Mouse (Mus musculus) heart, embryonic 14.5 days (tissue): ENCODE results near the gene Cldn19. TPM values are rescaled to one million over a fixed set of nuclear protein-coding genes. Genes with fewer than 3 reads are reported as not detected.

Source experiments
- ATAC-seq: fragments of 200-750 bp; cut with Nextera tagmentation; 2 replicates; pipeline ENCODE4 v1.8.0; 2017; ENCODE audit warnings: low read depth, moderate TSS enrichment; ENCODE audit not compliant: insufficient number of reproducible peaks, insufficient read depth, low FRiP score
- H3K27ac ChIP-seq, 2 experiments: fragments of 200-500 bp in 1 of 2; fragments of 300-500 bp in 1 of 2; sonication (generic) in 1 of 2; replicated peaks in 1 of 2; 2 replicates each; pipeline ENCODE4 v1.5.1; 2012 to 2014; ENCODE audit warnings: low read depth in 2 of 2, low read length in 2 of 2, control low read depth in 1 of 2, mild to moderate bottlenecking in 1 of 2, mixed read lengths in 1 of 2; ENCODE audit not compliant: control insufficient read depth in 1 of 2, insufficient read depth in 1 of 2
- H3K27me3 ChIP-seq: fragments of 300-500 bp; sonication (generic); 2 replicates; pipeline ENCODE4 v1.6.1; 2014; ENCODE audit warnings: mild to moderate bottlenecking, low read length, control low read depth; ENCODE audit not compliant: control insufficient read depth, insufficient read depth
- H3K36me3 ChIP-seq: fragments of 300-500 bp; sonication (generic); 2 replicates; pipeline ENCODE4 v1.6.1; 2014; ENCODE audit warnings: mild to moderate bottlenecking, control low read depth, low read length, mixed read lengths; ENCODE audit not compliant: control insufficient read depth, insufficient read depth
- H3K4me1 ChIP-seq, 2 experiments: fragments of 200-500 bp in 1 of 2; fragments of 300-500 bp in 1 of 2; sonication (generic) in 1 of 2; 2 replicates each; pipeline ENCODE4 v1.6.1; 2012 to 2014; ENCODE audit warnings: low read length in 2 of 2, control low read depth in 1 of 2, mixed read lengths in 1 of 2; ENCODE audit not compliant: control insufficient read depth in 2 of 2, insufficient read depth in 2 of 2
- H3K4me2 ChIP-seq: fragments of 300-500 bp; sonication (generic); 2 replicates; pipeline ENCODE4 v1.6.1; 2014; ENCODE audit warnings: mild to moderate bottlenecking, low read length
- H3K4me3 ChIP-seq, 2 experiments: fragments of 200-500 bp in 1 of 2; fragments of 300-500 bp in 1 of 2; sonication (generic) in 1 of 2; 2 replicates each; pipeline ENCODE4 v1.5.1; 2012 to 2014; ENCODE audit warnings: low read length in 2 of 2, mild to moderate bottlenecking in 2 of 2, control low read depth in 1 of 2, low read depth in 1 of 2, moderate library complexity in 1 of 2; ENCODE audit not compliant: control insufficient read depth in 1 of 2, insufficient read depth in 1 of 2
- H3K9ac ChIP-seq: fragments of 300-500 bp; sonication (generic); 2 replicates; pipeline ENCODE4 v1.6.1; 2014; ENCODE audit warnings: mild to moderate bottlenecking, low read length
- H3K9me3 ChIP-seq: fragments of 300-500 bp; sonication (generic); 2 replicates; pipeline ENCODE4 v1.6.1; 2016; ENCODE audit warnings: low read length, control low read depth; ENCODE audit not compliant: control insufficient read depth
- WGBS: fragments of 180-500 bp; shearing (Covaris S2); extraction: QIAGEN DNeasy Blood & Tissue Kit; methylation state at CpG from one replicate; pipeline ENCODE4 v1.1.7; 2014; 5-methylcytosine and 5-hydroxymethylcytosine counted together
- polyA plus RNA-seq: library from polyadenylated mRNA; unstranded; fragments of >200 nt; fragmentation: Nextera tagmentation; extraction: Ambion mirVana; gene quantifications from 2 replicates; pipeline ENCODE4 v1.2.1, GENCODE M21; 2014

Cldn19 gene
- polyA plus RNA-seq, 1 experiment from 2014 or later, result not detected

DNA sequence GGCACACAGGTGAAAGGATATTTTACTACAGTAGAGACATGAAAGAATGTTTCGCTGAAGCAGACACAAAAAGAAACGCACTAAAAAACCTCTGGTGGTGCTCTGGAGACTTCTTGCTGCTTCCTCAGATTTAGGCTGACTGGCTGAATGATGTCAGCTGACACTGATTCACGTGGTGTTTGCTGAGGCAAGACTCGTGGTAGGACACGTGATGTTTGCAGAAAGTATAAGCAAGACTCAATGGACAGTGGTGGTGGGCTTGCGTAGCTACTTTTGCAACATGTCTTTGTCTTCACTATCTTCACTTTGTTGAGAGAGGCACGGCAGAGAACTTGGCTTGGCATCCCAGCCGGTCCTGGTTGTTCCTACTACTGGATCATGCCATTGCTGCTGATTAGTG lies 48.1 kb downstream of the Cldn19 start:
- H3K4me3 ChIP-seq, result no peak overlapping the region
- no peaks in the 10 kb centered on the region for H3K27me3 ChIP-seq
- ATAC-seq, result no peak
- no peaks in the 10 kb centered on the region for H3K9me3 ChIP-seq
- H3K36me3 ChIP-seq, result peaks cover 17% of the 10 kb centered on the region
- H3K27ac ChIP-seq, result no peak overlapping the region
- 87% methylated on average over 8 of the region's 8 CpGs for WGBS
- no peak overlapping the region for H3K4me2 ChIP-seq
- no peaks in the 10 kb centered on the region for H3K4me1 ChIP-seq
- no peak overlapping the region for H3K9ac ChIP-seq

DNA sequence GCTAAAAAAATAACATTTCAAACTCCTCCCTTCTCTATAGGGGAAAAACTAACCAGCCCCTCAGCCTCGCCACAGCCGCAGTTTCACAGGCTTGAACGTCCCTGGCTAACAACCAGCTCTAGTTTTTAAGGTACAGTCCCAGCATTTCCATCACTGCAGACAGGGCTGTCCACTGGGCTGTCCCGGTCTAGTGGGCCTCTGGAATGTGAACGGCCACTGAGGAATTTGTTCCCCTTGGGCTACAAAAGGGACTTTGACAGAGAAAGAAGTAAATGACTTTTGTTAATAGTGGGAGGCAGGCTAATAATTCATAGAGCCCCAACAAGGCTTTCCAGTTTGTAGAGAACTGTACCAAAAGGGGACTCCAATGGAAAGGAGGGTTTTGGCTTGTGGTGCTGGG lies 50.2 kb downstream of the Cldn19 start:
- Histone ChIP-seq H3K9ac (no peak overlapping the region), H3K4me1 (no peaks in the 10 kb centered on the region), H3K36me3 (peaks cover 33% of the 10 kb centered on the region), H3K27me3 (no peaks in the 10 kb centered on the region), H3K27ac (no peak overlapping the region), H3K9me3 (no peaks in the 10 kb centered on the region), H3K4me3 (no peak overlapping the region), H3K4me2 (no peak overlapping the region)
- ATAC-seq, result no peak
- WGBS, result 89% methylated on average over 5 of the region's 5 CpGs

Other genes with a start within 250 kb of the Cldn19 start
- 159 and 166 TPM in 2 replicates for gene Slc2a1, start 146.7 kb upstream of the Cldn19 start, polyA plus RNA-seq
- gene Zfp691, start 81.2 kb upstream of the Cldn19 start, polyA plus RNA-seq, result 11.2 and 12.0 TPM in 2 replicates
- gene Ermap, start 65.4 kb upstream of the Cldn19 start, polyA plus RNA-seq, result 0.88 and 1.2 TPM in 2 replicates
- gene Svbp, start 60.1 kb upstream of the Cldn19 start, polyA plus RNA-seq, result 140 and 141 TPM in 2 replicates
- gene Tmem269, start 37.2 kb upstream of the Cldn19 start, polyA plus RNA-seq, result 0.19 TPM in 1 of 2 replicates, not detected in the other
- gene AU022252, start 22.7 kb upstream of the Cldn19 start, polyA plus RNA-seq, result 24.8 and 25.1 TPM in 2 replicates
- 40.9 and 42.0 TPM in 2 replicates for gene P3h1, start 22.5 kb upstream of the Cldn19 start, polyA plus RNA-seq
- gene Ybx1, start 39.2 kb downstream of the Cldn19 start, polyA plus RNA-seq, result 785 and 813 TPM in 2 replicates
- 45.2 and 52.6 TPM in 2 replicates for gene Ppih, start 65.1 kb downstream of the Cldn19 start, polyA plus RNA-seq
- 4.0 and 4.6 TPM in 2 replicates for gene Ccdc30, start 160.1 kb downstream of the Cldn19 start, polyA plus RNA-seq
- 31.5 and 35.7 TPM in 2 replicates for gene Ppcs, start 167.0 kb downstream of the Cldn19 start, polyA plus RNA-seq
- 0.31 and 0.45 TPM in 2 replicates for gene Zmynd12, start 167.4 kb downstream of the Cldn19 start, polyA plus RNA-seq
- 5.7 TPM in 2 replicates for gene Rimkla, start 237.2 kb downstream of the Cldn19 start, polyA plus RNA-seq